Mouse (Mus musculus): ENCODE measurements around the gene Ubxn1. TPM values are rescaled to one million over a fixed set of nuclear protein-coding genes. Genes with fewer than 3 reads are reported as not detected.
"Not testable (repeated sequence)": the region's sequence is repeated elsewhere in the genome, so short reads cannot be mapped to it uniquely, and the experiment has no call there.

Ubxn1 gene
- polyA plus RNA-seq, 1 experiment from 2014 or later: 147 TPM

DNA sequence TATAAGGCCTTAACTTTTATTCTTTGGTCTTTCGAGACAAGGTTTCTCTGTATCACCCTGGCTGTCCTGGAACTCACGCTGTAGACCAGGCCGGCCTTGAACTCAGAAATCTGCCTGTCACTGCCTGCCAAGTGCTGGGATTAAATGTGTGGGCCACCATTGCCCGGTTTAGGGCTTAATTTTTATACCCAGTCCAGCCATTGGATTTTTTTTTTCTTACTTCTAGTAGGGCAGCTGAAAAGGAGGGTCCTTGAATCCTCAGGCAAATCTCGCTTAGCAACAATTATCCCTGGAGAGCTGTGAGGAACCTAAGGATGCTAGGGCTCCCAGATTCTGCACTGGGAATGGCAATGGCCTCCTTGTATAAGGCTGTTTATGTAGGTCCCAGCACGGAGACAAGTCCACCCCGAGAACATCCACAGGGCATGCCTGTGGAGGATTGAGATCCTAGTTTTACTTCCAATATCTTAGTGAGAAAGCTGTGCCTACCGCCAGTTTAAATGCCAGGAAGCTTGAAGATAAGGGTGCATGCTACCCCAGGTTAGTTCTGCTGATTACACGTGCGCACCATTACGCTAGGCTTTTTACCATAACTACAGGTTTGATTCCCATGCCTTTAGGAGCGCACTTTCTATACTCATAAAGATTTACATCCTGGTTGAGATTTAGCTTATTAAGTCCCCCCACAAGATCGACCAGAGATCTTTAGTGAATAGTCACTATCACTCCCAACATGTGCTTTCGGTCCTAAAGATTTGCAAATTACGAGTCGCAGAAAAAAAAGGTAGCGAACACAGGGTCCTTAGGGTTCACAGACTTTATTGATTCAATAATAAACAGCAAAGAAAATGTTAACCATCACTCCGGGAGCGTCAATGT, 16.5 kb downstream of the Ubxn1 start:
- Histone ChIP-seq H3K27ac (ENCODE audit: low read depth) (peak overlapping the region; percentile 79), H3K27me3 (ENCODE audit: insufficient read depth, low read length) (no peaks in the 10 kb centered on the region), H3K36me3 (replicated peaks; ENCODE audit: insufficient read depth, low read length) (peaks cover 10% of the 10 kb centered on the region; the same call in 1 of the 2 replicates), H3K4me2 (ENCODE audit: low read depth, low read length) (peak overlapping the region; percentile 70), H3K4me3 (ENCODE audit: low read depth, low read length) (peak overlapping the region; percentile 61), H3K4me1 (ENCODE audit: insufficient read depth) (peaks cover 15% of the 10 kb centered on the region), H3K9me3 (ENCODE audit: low read length) (no peaks in the 10 kb centered on the region), H3K9ac (replicated peaks) (peak overlapping the region; percentile 69)
- TF ChIP-seq EP300 (IDR thresholded peaks at IDR 0.05; ENCODE audit: low read depth) (no peak), CTCF (IDR thresholded peaks at IDR 0.05; ENCODE audit: low read depth) (no peak)
- ATAC-seq: no peak
- DNase-seq: no peak
- 16% methylated on average over 19 of the region's 19 CpGs for WGBS (ENCODE audit: insufficient replicate concordance)

DNA sequence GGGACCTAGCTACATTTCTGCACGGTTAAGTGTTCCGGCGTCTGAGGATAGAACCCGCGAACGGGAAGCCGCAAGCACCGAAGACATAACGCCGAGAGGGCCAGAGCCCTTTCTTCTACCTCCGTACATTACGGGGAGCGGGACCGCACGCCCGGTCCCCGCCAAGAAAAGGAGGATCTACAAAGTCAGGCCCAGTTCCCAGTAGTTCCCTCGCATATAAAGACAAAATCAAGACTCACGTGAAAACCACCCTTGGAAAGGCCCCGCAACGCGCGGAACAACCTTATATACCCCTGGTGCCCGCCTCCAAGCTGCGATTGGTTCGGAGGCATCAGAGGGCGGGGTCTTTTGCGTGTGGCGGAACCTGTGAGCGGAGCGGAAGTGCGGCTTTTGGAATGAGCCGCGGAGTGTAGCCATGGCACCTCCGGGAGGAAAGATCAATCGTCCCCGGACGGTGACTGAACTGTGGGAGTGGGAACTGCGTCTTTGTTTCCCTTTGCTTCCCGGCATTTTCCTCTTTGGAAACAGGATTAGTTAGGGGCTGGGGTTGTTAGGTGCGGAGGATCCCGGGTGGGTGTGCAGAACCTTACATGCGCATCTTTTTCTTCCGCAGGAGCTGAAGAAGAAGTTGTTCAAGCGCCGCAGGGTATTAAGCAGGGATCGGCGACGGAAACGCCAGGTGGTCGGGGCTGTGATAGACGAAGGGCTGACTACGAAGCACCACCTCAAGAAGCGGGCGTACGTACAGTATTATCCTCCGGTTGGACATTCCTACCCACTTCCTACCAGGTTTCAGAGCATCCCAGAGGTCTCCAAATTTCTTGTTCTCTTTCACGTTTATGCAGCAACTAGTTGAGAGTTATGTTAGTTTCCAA, 17.5 kb downstream of the Ubxn1 start, which contains the start of the genes 1810009A15Rik and Gm49416:
Gene 1810009A15Rik, plus strand, starts transcription at position 343 of the 875 bp plus-strand sequence.
Gene Gm49416, plus strand, starts transcription at position 416 of the 875 bp plus-strand sequence.
- peaks cover 10% of the 10 kb centered on the region; the same call in 1 of the 2 replicates for H3K36me3 ChIP-seq (replicated peaks; ENCODE audit: insufficient read depth, low read length)
- H3K27ac ChIP-seq (ENCODE audit: low read depth): peak within 1 kb of the TSS; percentile 79
- DNase-seq (peak; percentile 97), ATAC-seq (peak; percentile 94)
- H3K4me3 ChIP-seq (ENCODE audit: low read depth, low read length): peak within 1 kb of the TSS; percentile 61
- no peaks in the 10 kb centered on the region for H3K27me3 ChIP-seq (ENCODE audit: insufficient read depth, low read length)
- TF ChIP-seq EP300 (IDR thresholded peaks at IDR 0.05; ENCODE audit: low read depth) (no peak), CTCF (IDR thresholded peaks at IDR 0.05; ENCODE audit: low read depth) (no peak)
- peak within 1 kb of the TSS; percentile 70 for H3K4me2 ChIP-seq (ENCODE audit: low read depth, low read length)
- peaks cover 17% of the 10 kb centered on the region for H3K4me1 ChIP-seq (ENCODE audit: insufficient read depth)
- H3K9me3 ChIP-seq (ENCODE audit: low read length): no peaks in the 10 kb centered on the region
- under 1% methylated on average over 58 of the region's 58 CpGs for WGBS (ENCODE audit: insufficient replicate concordance)
- peak within 1 kb of the TSS; percentile 69 for H3K9ac ChIP-seq (replicated peaks)

DNA sequence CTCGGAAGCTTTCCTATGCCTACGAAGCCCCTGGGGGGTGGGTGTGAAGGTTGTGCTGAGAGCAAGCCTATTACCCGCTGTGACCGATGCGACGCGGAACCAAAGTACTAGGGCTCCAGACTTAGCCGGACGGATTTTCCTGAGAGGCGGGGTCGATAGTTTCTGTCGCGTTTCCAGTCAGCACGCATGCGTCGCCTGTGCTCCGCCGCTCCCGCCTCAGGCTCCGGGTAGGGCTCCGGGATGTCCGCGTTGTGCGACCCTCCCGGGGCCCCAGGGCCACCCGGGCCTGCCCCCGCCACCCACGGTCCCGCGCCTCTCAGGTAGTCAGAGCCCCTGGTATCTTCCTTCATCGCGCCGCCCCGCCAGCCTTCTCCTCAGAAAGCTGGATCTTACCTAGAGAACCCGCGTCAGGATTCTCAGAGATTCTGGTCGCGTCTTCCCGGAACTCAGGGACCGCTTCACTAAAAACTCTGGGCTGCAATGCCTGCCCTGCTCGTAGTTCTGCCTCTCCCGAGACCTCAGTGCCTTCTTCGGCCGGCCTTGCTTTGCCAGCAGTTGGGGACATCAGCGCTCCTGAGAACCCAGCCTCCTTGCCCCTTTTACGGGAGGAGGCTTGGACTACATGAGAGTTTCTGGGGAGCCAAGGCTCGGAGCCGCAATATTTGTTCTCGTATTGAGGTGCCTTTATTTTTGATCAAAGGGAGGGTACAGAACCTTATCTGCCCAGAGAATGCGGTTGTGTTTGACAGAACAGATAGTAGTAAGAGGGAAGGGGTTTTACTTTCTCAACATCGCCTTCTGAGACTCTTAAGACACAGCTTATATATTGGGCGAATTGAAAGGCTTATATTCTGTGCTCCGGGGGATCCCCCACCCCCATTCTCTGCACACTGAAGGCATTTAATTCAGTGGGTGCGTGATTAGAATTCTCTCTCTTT, 21.8 kb downstream of the Ubxn1 start, which contains the start of gene Ints5:
Gene Ints5, plus strand, starts transcription at position 177 of the 938 bp plus-strand sequence.
- no peak for TF ChIP-seq EP300 (IDR thresholded peaks at IDR 0.05; ENCODE audit: low read depth)
- TF ChIP-seq CTCF (IDR thresholded peaks at IDR 0.05; ENCODE audit: low read depth): no peak
- peaks cover 26% of the 10 kb centered on the region for H3K4me1 ChIP-seq (ENCODE audit: insufficient read depth)
- peak; percentile 56 for ATAC-seq
- H3K27ac ChIP-seq (ENCODE audit: low read depth): peak within 1 kb of the TSS; percentile 66
- WGBS (ENCODE audit: insufficient replicate concordance): under 1% methylated on average over 51 of the region's 54 CpGs
- peak within 1 kb of the TSS; percentile 91 for H3K4me3 ChIP-seq (ENCODE audit: low read depth, low read length)
- H3K9ac ChIP-seq (replicated peaks): peak within 1 kb of the TSS; percentile 93
- peak within 1 kb of the TSS; percentile 92 for H3K4me2 ChIP-seq (ENCODE audit: low read depth, low read length)
- peak; percentile 89 for DNase-seq
- no peaks in the 10 kb centered on the region for H3K27me3 ChIP-seq (ENCODE audit: insufficient read depth, low read length)
- peaks cover 16% of the 10 kb centered on the region; the same call in 1 of the 2 replicates for H3K36me3 ChIP-seq (replicated peaks; ENCODE audit: insufficient read depth, low read length)
- H3K9me3 ChIP-seq (ENCODE audit: low read length): no peaks in the 10 kb centered on the region

- Histone ChIP-seq H3K27ac (ENCODE audit: low read depth) (no peak overlapping the region), H3K4me1 (ENCODE audit: insufficient read depth) (peaks cover 34% of the 10 kb centered on the region), H3K9ac (replicated peaks) (no peak overlapping the region), H3K9me3 (ENCODE audit: low read length) (no peaks in the 10 kb centered on the region), H3K27me3 (ENCODE audit: insufficient read depth, low read length) (no peaks in the 10 kb centered on the region), H3K4me3 (ENCODE audit: low read depth, low read length) (no peak overlapping the region), H3K36me3 (replicated peaks; ENCODE audit: insufficient read depth, low read length) (peaks cover 13% of the 10 kb centered on the region; the same call in 1 of the 2 replicates), H3K4me2 (ENCODE audit: low read depth, low read length) (no peak overlapping the region)
- no peak for DNase-seq
- TF ChIP-seq EP300 (IDR thresholded peaks at IDR 0.05; ENCODE audit: low read depth) (no peak), CTCF (IDR thresholded peaks at IDR 0.05; ENCODE audit: low read depth) (no peak)
- ATAC-seq: no peak
- WGBS (ENCODE audit: insufficient replicate concordance): 91% methylated on average over 9 of the region's 9 CpGs
These were observed 24.2 kb downstream of the Ubxn1 start for GRCm38 (mm10) chr19:8895397-8895960.

DNA sequence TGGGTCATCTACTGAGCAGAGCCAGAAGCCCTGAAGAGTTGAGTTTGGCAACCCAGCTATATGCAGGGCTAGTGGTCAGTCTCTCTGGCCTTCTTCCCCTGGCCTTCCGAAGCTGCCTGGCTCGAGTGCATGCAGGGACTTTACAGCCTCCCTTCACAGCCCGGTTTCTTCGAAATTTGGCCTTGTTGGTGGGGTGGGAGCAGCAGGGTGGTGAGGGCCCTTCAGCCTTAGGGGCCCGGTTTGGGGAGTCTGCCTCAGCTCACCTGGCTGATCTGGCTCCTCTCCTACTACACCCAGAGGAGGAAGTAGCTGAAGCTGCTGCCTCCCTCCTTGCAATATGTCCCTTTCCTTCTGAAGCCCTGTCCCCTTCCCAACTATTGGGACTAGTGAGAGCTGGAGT, 24.9 kb downstream of the Ubxn1 start:
- peaks cover 37% of the 10 kb centered on the region for H3K4me1 ChIP-seq (ENCODE audit: insufficient read depth)
- not testable (repeated sequence) for DNase-seq; H3K4me2 ChIP-seq (ENCODE audit: low read depth, low read length); H3K4me3 ChIP-seq (ENCODE audit: low read depth, low read length); H3K9me3 ChIP-seq (ENCODE audit: low read length); H3K36me3 ChIP-seq (replicated peaks; ENCODE audit: insufficient read depth, low read length); ATAC-seq; H3K9ac ChIP-seq (replicated peaks); H3K27ac ChIP-seq (ENCODE audit: low read depth); H3K27me3 ChIP-seq (ENCODE audit: insufficient read depth, low read length)
- 77% methylated on average over 5 of the region's 5 CpGs for WGBS (ENCODE audit: insufficient replicate concordance)

GRCm38 (mm10) chr19:8897211-8897864, 26.0 kb downstream of the Ubxn1 start:
- not testable (repeated sequence) for H3K36me3 ChIP-seq (replicated peaks; ENCODE audit: insufficient read depth, low read length); H3K9me3 ChIP-seq (ENCODE audit: low read length); H3K27me3 ChIP-seq (ENCODE audit: insufficient read depth, low read length)
- Histone ChIP-seq H3K4me3 (ENCODE audit: low read depth, low read length) (peak overlapping the region; percentile 98), H3K4me2 (ENCODE audit: low read depth, low read length) (peak overlapping the region; percentile 94), H3K9ac (replicated peaks) (peak overlapping the region; percentile 67), H3K27ac (ENCODE audit: low read depth) (peak overlapping the region; percentile 85), H3K4me1 (ENCODE audit: insufficient read depth) (peaks cover 41% of the 10 kb centered on the region)
- peak; percentile 62 for DNase-seq
- WGBS (ENCODE audit: insufficient replicate concordance): 32% methylated on average over 21 of the region's 21 CpGs
- ATAC-seq: peak; percentile 52

Data from liver, postnatal 0 days (tissue).